Mouse (Mus musculus): ENCODE measurements around the gene Gm498. TPM values are rescaled to one million over a fixed set of nuclear protein-coding genes. Genes with fewer than 3 reads are reported as not detected.

Gm498 gene
- not detected in 2 replicates for polyA plus RNA-seq (2016; fragmentation: Nextera tagmentation; extraction: Ambion mirVana)

DNA sequence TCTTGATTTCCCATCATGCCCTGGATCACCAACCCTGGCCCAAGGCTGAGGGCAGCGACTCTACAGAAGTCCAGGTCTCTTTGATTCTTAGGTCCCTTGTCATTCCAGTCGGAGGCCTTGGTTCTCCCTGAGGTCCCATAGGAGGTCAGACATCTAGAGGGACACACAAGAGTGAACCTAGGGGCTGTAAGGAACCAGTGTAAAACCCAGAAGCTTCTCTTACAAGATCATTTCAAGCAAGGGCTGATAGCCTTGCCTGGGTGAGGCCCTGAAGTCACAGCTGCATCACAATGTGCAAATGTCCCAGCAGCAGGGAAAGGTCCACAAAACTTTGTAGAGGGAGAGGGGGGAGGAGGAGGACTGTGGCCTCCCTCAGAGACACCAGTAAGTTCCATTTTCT, at the start of gene Gm498:
TSS of gene Gm498 (plus strand) at position 301 of the 400 bp plus-strand sequence.
- Histone ChIP-seq H3K4me1 (replicated peaks) (no peaks in the 10 kb centered on the region), H3K27ac (no peak within 1 kb of the TSS), H3K9me3 (no peaks in the 10 kb centered on the region), H3K4me2 (no peak within 1 kb of the TSS), H3K36me3 (no peaks in the 10 kb centered on the region), H3K4me3 (replicated peaks) (no peak within 1 kb of the TSS), H3K27me3 (no peaks in the 10 kb centered on the region), H3K9ac (replicated peaks) (no peak within 1 kb of the TSS)
- no peak for ATAC-seq (ENCODE audit: insufficient number of reproducible peaks, insufficient read depth, low FRiP score, low TSS enrichment, low read depth)
- WGBS = 78% methylated on average over 2 of the region's 2 CpGs

DNA sequence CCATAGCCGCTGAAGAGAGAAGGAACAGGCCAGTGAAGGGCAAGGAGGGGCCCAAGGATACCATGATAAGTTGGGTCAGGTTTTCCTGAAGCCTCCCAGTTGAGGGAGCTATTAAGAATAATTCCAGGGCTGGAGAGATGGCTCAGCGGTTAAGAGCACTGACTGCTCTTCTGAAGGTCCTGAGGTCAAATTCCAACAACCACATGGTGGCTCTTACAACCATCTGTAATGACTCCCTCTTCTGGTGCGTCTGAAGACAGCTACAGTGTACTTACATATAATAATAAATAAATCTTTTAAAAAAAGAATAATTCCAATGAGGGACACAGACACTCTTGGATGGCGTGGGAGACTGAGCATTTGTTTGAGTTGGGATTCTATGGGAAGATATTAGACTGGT, 47.4 kb upstream of the Gm498 start:
- ATAC-seq (ENCODE audit: insufficient number of reproducible peaks, insufficient read depth, low FRiP score, low TSS enrichment, low read depth) = no peak
- no peak overlapping the region for H3K4me3 ChIP-seq (replicated peaks)
- no peak overlapping the region for H3K4me2 ChIP-seq
- H3K9ac ChIP-seq (replicated peaks) = no peak overlapping the region
- no peak overlapping the region for H3K27ac ChIP-seq
- H3K27me3 ChIP-seq = no peaks in the 10 kb centered on the region
- H3K4me1 ChIP-seq (replicated peaks) = peaks cover 11% of the 10 kb centered on the region
- 77% methylated on average over 4 of the region's 4 CpGs for WGBS
- H3K9me3 ChIP-seq = no peaks in the 10 kb centered on the region
- peaks cover 44% of the 10 kb centered on the region for H3K36me3 ChIP-seq

DNA sequence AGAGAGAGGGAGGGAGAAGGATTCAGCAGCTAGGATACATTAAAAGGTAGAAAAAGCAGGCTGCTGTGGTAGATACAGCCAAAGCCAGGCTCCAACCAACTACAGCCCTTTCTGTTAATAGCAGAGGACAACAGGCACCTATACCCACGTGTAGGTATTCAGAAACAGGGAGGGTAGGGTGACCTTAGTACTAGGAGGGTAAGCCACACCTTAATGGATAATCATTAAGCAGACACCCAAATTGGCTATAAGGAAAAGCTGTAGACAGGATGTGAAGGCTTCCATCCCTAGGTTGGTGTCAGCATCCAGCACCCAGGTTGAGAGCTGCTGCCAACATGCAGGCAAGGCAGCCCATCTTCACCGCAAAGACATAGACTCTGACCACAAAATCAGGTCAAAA, 45.4 kb upstream of the Gm498 start:
- Histone ChIP-seq H3K9ac (replicated peaks) (no peak overlapping the region), H3K9me3 (no peaks in the 10 kb centered on the region), H3K27ac (no peak overlapping the region), H3K4me1 (replicated peaks) (peaks cover 11% of the 10 kb centered on the region), H3K4me3 (replicated peaks) (no peak overlapping the region), H3K36me3 (peaks cover 24% of the 10 kb centered on the region), H3K4me2 (no peak overlapping the region), H3K27me3 (no peaks in the 10 kb centered on the region)
- ATAC-seq (ENCODE audit: insufficient number of reproducible peaks, insufficient read depth, low FRiP score, low TSS enrichment, low read depth) = no peak
- 80% methylated on average over 2 of the region's 2 CpGs for WGBS

DNA sequence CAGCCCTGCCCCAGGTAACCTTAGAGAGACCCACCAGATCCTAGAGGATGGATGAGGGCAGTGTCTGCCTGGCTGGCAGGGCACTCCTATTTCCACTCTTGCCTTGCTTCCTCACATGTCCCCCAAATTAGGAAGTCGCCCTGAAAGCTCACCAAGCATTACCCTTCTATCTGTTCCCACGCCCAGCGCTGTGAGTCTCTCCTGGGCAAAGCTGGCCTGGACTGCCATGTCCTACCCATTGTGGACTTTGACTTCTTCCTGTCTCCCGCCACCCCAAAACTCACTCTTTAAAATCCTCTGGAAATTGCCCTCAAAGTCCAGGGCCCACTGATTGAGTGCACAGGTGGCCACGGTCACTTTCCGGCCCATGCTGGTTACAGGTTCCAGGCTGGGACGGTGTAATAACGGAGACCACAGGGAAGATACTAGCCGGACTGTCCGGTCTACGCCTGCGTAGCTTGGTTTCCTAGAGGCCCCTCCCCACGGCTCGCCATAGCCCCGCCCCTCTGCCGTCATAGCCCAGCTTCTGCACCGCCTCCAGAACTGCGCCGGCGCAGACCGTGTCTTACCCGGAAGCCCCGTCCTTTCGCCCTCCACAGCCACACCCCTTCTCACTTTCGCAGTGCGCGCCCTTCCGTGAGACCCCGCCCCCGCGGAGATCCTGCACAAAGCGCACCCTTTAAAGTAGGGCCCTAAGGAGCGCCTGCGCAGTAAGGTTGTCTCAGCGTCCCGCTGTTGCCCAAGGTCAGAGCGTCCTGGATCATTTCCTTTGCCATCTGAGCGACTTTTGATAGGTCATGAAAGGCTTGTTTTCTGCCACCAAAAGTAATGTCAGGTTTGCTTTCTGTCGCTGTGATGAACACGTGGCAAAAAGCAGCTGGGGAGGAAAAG, 44.0 kb upstream of the Gm498 start, which contains the start of the genes Nadsyn1 and Dhcr7:
TSS of gene Nadsyn1 (minus strand) at position 475 of the 891 bp plus-strand sequence.
TSS of gene Dhcr7 (plus strand) at position 771 of the 891 bp plus-strand sequence.
- Histone ChIP-seq H3K4me3 (replicated peaks) (peak within 1 kb of the TSS; percentile 62), H3K36me3 (peaks cover 11% of the 10 kb centered on the region), H3K27me3 (no peaks in the 10 kb centered on the region), H3K4me1 (replicated peaks) (peaks cover 11% of the 10 kb centered on the region), H3K9ac (replicated peaks) (peak within 1 kb of the TSS; percentile 74), H3K4me2 (peak within 1 kb of the TSS; percentile 84), H3K27ac (peak within 1 kb of the TSS; percentile 79), H3K9me3 (no peaks in the 10 kb centered on the region)
- ATAC-seq (ENCODE audit: insufficient number of reproducible peaks, insufficient read depth, low FRiP score, low TSS enrichment, low read depth) = peak; percentile 94
- under 1% methylated on average over 40 of the region's 40 CpGs for WGBS

DNA sequence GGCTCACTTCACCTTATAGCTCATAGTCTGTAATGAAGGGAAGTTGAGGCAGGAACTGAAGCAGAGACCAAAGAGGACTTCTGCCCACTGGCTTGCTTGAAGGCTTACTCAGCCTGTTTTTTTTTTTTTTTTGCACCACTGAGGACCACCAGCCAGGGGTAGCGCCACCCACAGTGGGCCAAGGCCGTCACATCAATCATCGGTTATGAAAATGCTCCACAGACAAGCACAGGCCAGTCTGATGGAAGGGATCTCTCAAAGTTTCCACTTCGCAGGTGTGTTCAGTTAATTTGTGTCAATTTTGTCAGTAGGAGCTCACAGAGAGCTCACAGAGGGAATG, 43.4 kb upstream of the Gm498 start:
- H3K27ac ChIP-seq = peak overlapping the region; percentile 79
- no peaks in the 10 kb centered on the region for H3K9me3 ChIP-seq
- peak; percentile 40 for ATAC-seq (ENCODE audit: insufficient number of reproducible peaks, insufficient read depth, low FRiP score, low TSS enrichment, low read depth)
- peaks cover 9% of the 10 kb centered on the region for H3K36me3 ChIP-seq
- H3K4me2 ChIP-seq = peak overlapping the region; percentile 84
- H3K27me3 ChIP-seq = no peaks in the 10 kb centered on the region
- peak overlapping the region; percentile 74 for H3K9ac ChIP-seq (replicated peaks)
- H3K4me1 ChIP-seq (replicated peaks) = peaks cover 11% of the 10 kb centered on the region
- H3K4me3 ChIP-seq (replicated peaks) = peak overlapping the region; percentile 62
- WGBS = 85% methylated on average over 4 of the region's 4 CpGs

DNA sequence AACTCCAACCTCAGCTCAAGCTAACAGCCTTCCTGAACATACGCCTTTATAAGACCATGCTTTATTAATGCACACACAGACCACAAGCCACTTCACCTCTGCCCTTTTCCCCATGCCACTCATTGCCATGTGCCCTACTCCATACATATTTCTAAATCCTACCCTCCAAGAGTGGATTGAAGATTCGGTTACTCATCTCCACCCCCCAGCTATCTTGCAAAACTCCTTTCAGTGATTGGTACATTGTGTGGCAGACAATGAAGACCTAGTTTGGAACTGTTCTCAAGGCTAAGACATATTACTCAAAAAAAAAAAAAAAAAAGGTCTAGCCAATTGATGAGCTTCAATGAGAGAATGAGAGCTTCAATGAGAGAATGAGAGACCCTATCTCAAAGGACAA, 39.7 kb upstream of the Gm498 start:
- no peaks in the 10 kb centered on the region for H3K9me3 ChIP-seq
- H3K27me3 ChIP-seq = no peaks in the 10 kb centered on the region
- WGBS = 91% methylated on average over 2 of the region's 2 CpGs
- no peak for ATAC-seq (ENCODE audit: insufficient number of reproducible peaks, insufficient read depth, low FRiP score, low TSS enrichment, low read depth)
- H3K4me2 ChIP-seq = no peak overlapping the region
- peaks cover 24% of the 10 kb centered on the region for H3K4me1 ChIP-seq (replicated peaks)
- no peak overlapping the region for H3K9ac ChIP-seq (replicated peaks)
- no peak overlapping the region for H3K4me3 ChIP-seq (replicated peaks)
- no peaks in the 10 kb centered on the region for H3K36me3 ChIP-seq
- H3K27ac ChIP-seq = no peak overlapping the region

DNA sequence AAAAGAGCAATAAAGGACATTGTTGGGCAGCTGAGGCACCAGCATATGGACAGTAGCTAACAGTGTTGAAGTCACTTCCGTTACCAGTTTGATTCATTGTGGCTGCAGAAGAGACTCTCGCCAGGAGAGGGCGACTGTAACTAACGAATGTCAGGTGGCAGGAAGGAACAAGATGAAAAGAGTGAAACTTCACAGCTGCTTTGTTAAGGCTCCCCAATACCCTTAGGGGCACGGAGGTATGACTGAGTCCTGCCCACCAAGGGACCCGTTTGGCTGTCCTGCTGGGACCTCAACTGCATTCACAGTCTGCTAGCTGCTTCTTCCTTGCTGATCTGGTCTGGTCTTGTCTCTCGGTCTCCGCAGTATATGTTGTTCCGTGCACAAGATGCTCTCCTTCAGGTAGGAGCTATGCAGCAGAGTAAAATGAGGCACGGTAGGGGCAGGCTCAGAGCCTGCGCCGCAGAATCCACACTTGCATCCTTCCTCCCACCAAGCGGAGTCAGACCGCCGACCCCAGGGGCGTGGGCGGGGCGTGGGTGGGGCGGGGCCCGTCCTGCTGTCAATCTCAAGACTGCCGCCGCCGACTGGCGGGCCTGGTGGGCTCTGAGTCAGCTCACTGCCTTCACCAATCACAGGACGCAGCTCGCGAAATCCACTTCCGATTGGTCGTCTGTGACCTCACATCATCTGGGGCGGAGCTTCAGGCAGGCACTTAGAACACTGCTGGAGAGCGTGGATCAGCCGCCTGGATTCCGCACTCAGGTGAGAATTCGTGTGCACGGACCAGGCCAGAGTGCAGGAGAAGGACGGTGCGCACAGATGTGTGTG, 36.9 kb upstream of the Gm498 start:
- H3K9ac ChIP-seq (replicated peaks) = peak overlapping the region; percentile 65
- H3K36me3 ChIP-seq = no peaks in the 10 kb centered on the region
- peak overlapping the region; percentile 50 for H3K4me3 ChIP-seq (replicated peaks)
- peaks cover 17% of the 10 kb centered on the region for H3K4me1 ChIP-seq (replicated peaks)
- H3K27me3 ChIP-seq = no peaks in the 10 kb centered on the region
- H3K27ac ChIP-seq = peak overlapping the region; percentile 92
- H3K4me2 ChIP-seq = peak overlapping the region; percentile 86
- H3K9me3 ChIP-seq = no peaks in the 10 kb centered on the region
- under 1% methylated on average over 37 of the region's 37 CpGs for WGBS
- ATAC-seq (ENCODE audit: insufficient number of reproducible peaks, insufficient read depth, low FRiP score, low TSS enrichment, low read depth) = peak; percentile 99

DNA sequence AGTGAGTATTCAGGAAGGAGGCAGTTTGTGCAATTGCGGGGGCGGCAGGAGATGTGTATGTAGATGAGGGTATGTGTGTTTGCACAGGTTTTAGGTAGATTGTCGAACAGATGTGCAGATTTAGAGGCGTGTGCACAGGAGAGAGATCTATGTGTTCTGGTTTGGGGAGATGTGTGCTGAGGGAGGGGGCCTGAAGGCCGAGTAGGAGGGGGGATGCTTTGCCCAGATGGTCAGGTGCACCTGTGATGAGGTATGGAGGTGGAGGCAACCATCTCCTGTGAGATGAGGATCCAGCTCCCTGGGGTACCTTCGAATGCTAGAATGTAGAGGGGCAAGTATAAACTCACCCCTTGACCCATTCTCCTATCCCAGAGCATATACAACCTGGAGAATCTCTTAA, 36.2 kb upstream of the Gm498 start:
- Histone ChIP-seq H3K27ac (peak overlapping the region; percentile 92; the same call in 1 of the 2 replicates), H3K4me3 (replicated peaks) (peak overlapping the region; percentile 50), H3K4me1 (replicated peaks) (peaks cover 17% of the 10 kb centered on the region), H3K27me3 (no peaks in the 10 kb centered on the region), H3K36me3 (no peaks in the 10 kb centered on the region), H3K9ac (replicated peaks) (peak overlapping the region; percentile 65), H3K9me3 (no peaks in the 10 kb centered on the region), H3K4me2 (peak overlapping the region; percentile 86)
- ATAC-seq (ENCODE audit: insufficient number of reproducible peaks, insufficient read depth, low FRiP score, low TSS enrichment, low read depth) = no peak; the same call in 1 of the 2 replicates
- 8% methylated on average over 6 of the region's 6 CpGs for WGBS

DNA sequence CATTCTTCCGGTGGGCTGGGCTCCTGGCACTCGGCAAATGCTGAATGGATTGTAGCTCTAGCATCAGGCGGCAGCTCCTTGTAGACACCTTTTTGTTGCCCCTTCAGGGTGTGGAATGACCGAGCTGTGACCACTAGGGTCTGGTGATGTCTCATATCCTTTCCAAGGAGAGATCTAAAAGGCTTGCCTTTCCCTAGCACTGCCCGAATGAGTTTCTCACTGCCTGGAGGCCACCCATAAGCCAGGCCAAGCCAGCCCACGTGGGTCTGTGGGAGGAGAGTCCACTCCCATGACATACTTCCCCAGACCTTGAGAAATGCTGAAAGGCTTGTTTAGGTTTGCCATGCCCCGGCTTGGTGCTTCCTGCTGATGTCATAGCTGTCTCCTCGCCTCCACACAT, 34.4 kb upstream of the Gm498 start:
- H3K4me1 ChIP-seq (replicated peaks) = peaks cover 17% of the 10 kb centered on the region
- H3K4me2 ChIP-seq = no peak overlapping the region
- H3K4me3 ChIP-seq (replicated peaks) = no peak overlapping the region
- ATAC-seq (ENCODE audit: insufficient number of reproducible peaks, insufficient read depth, low FRiP score, low TSS enrichment, low read depth) = no peak
- H3K27me3 ChIP-seq = no peaks in the 10 kb centered on the region
- 86% methylated on average over 8 of the region's 8 CpGs for WGBS
- no peak overlapping the region for H3K9ac ChIP-seq (replicated peaks)
- H3K27ac ChIP-seq = no peak overlapping the region
- peaks cover 6% of the 10 kb centered on the region for H3K36me3 ChIP-seq
- no peaks in the 10 kb centered on the region for H3K9me3 ChIP-seq

DNA sequence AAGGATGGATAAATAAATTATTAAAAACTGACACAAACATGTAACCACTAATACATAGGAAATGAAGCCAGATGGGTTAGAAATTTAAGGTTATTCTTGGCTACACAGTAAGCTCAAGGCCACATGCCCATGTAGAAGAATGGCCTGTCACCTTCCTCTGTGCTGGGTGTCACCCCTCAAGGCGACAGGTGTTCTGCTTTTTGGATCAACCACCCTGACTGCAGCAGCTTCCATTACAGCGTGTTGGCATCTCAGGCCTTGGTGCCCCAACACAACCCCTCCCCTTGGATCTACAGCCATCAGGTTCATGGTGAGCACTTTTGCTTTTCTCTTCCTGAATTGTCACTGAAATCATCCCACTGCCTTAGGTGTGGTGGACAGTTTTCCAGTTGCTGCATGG, 34.0 kb upstream of the Gm498 start:
- no peak overlapping the region for H3K9ac ChIP-seq (replicated peaks)
- peaks cover 17% of the 10 kb centered on the region for H3K4me1 ChIP-seq (replicated peaks)
- H3K36me3 ChIP-seq = peaks cover 11% of the 10 kb centered on the region
- WGBS = 96% methylated on average over 2 of the region's 2 CpGs
- no peaks in the 10 kb centered on the region for H3K9me3 ChIP-seq
- no peaks in the 10 kb centered on the region for H3K27me3 ChIP-seq
- no peak for ATAC-seq (ENCODE audit: insufficient number of reproducible peaks, insufficient read depth, low FRiP score, low TSS enrichment, low read depth)
- no peak overlapping the region for H3K4me3 ChIP-seq (replicated peaks)
- H3K27ac ChIP-seq = no peak overlapping the region
- no peak overlapping the region for H3K4me2 ChIP-seq

DNA sequence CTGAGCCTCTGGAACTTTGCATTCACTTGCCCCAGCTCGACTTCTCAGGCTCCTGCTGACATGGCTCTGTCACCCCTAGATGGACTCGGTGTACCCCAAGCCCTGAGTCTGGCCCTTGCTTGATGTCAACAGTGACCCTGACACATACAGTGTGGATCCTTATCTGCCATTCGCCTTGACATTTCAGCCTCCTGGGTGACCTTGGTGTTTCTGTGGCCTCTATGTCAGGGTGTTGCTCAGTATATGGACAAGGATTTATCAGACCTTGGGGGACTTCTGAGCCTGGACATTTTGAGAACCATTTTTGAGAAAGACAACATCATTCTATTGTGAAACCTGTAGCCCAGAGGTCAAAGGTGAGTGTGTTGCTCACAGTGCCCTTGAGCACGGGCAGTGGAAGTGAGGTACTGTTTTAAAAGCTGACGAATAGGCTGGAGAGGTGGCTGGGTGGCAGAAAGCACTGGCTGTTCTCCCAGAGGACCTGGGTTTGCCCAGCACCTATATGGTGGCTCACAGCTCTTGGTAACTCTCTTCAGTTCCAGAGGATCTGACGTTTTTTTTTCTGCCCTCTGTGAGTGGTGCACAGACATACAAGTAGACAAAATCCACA, 33.0 kb upstream of the Gm498 start:
- no peaks in the 10 kb centered on the region for H3K27me3 ChIP-seq
- H3K9me3 ChIP-seq = no peaks in the 10 kb centered on the region
- H3K4me3 ChIP-seq (replicated peaks) = no peak overlapping the region
- 78% methylated on average over 6 of the region's 6 CpGs for WGBS
- no peak overlapping the region for H3K9ac ChIP-seq (replicated peaks)
- H3K36me3 ChIP-seq = peaks cover 21% of the 10 kb centered on the region
- H3K4me1 ChIP-seq (replicated peaks) = peaks cover 17% of the 10 kb centered on the region
- no peak for ATAC-seq (ENCODE audit: insufficient number of reproducible peaks, insufficient read depth, low FRiP score, low TSS enrichment, low read depth)
- no peak overlapping the region for H3K27ac ChIP-seq
- H3K4me2 ChIP-seq = no peak overlapping the region
